ENCODE assay signal across 10 mouse cellular contexts in the genomic region with DNA sequence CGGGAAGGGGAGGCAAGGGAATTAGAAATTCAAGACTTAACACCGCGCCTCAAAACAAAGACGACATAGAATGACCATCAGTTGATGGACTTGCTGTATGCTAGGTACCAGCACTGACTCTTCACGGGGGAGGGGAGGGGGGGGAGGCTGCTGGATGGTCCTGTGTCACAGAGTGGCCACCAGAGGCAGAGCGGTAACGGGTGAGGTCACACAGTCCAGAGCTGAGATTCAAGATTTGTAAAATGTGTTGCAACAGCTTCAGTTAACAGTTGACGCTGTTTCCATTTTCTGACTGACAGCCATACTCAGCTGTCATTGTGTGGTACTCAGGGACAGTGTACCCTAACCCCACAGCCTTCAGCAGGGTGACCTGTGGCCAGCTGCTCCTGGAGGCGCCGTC. TPM values are rescaled to one million over a fixed set of nuclear protein-coding genes. Genes with fewer than 3 reads are reported as not detected.
DNase-seq lines count a peak whose midpoint lies in the region; ATAC-seq lines count a peak whose summit lies in the region.
"Had no signal": no experiment of that assay in that cellular context is flagged by ENCODE, and none has a peak within 500 bp of the region (broad histone marks: within the 10 kb centered on the region; RNA-seq: fewer than 3 reads in every experiment).

No protein-coding gene starts in this region.

- peaks cover 43% of the 10 kb centered on the region for H3K36me3 ChIP-seq in forebrain, embryonic 12.5 days (replicated peaks)
- H3K36me3 ChIP-seq in forebrain, embryonic 14.5 days (ENCODE audit: control insufficient read depth, insufficient read depth, low read length) = peaks cover 59% of the 10 kb centered on the region
- no peaks in the 10 kb centered on the region; the same call in 1 of the 2 replicates for H3K36me3 ChIP-seq in liver, embryonic 11.5 days (ENCODE audit: control insufficient read depth, insufficient read depth, low read length)
- peaks cover 31% of the 10 kb centered on the region for H3K36me3 ChIP-seq in liver, embryonic 12.5 days
- H3K36me3 ChIP-seq in intestine, embryonic 16.5 days (ENCODE audit: control insufficient read depth, insufficient read depth, low read length) = peaks cover 3% of the 10 kb centered on the region
- H3K36me3 ChIP-seq in neural tube, embryonic 14.5 days (ENCODE audit: control insufficient read depth, insufficient read depth, low read length) = peaks cover 51% of the 10 kb centered on the region

- H3K4me1 ChIP-seq in forebrain, embryonic 12.5 days = peaks cover 26% of the 10 kb centered on the region
- H3K4me1 ChIP-seq in forebrain, embryonic 14.5 days (ENCODE audit: control insufficient read depth, insufficient read depth, low read length) = 0 out of 2 replicates have a peak, but pooled peaks cover 12% of the 10 kb centered on the region
- H3K4me1 ChIP-seq in liver, embryonic 11.5 days (replicated peaks; ENCODE audit: control insufficient read depth, insufficient read depth, low read length) = peaks cover 3% of the 10 kb centered on the region
- H3K4me1 ChIP-seq in liver, embryonic 12.5 days = peaks cover 4% of the 10 kb centered on the region; the same call in 1 of the 2 replicates
- H3K4me1 ChIP-seq in intestine, embryonic 16.5 days (ENCODE audit: control insufficient read depth, insufficient read depth, low read length) = peaks cover 7% of the 10 kb centered on the region; the same call in 1 of the 2 replicates
- H3K4me1 ChIP-seq in neural tube, embryonic 14.5 days (ENCODE audit: control insufficient read depth, insufficient read depth, low read length) = 0 out of 2 replicates have a peak, but pooled peaks cover 17% of the 10 kb centered on the region

- intact Hi-C loops in gastrocnemius, postnatal 36 days (cut with DNase I) = no loop called here

- H3K4me2 ChIP-seq in forebrain, embryonic 12.5 days = no peak overlapping the region
- no peak overlapping the region for H3K4me2 ChIP-seq in forebrain, embryonic 14.5 days (ENCODE audit: low read length)
- peak overlapping the region; percentile 36; the same call in 1 of the 2 replicates for H3K4me2 ChIP-seq in liver, embryonic 11.5 days
- no peak overlapping the region for H3K4me2 ChIP-seq in liver, embryonic 12.5 days
- H3K4me2 ChIP-seq in intestine, embryonic 16.5 days (ENCODE audit: low read depth, low read length) = peak overlapping the region; percentile 55
- peak overlapping the region; percentile 32 for H3K4me2 ChIP-seq in neural tube, embryonic 14.5 days (ENCODE audit: low read depth, low read length)

- 0 out of 2 replicates have a peak overlapping the region, but pooled peaks have one; percentile 12 for H3K9ac ChIP-seq in forebrain, embryonic 12.5 days
- H3K9ac ChIP-seq in forebrain, embryonic 14.5 days (ENCODE audit: low read length) = no peak overlapping the region
- H3K9ac ChIP-seq in liver, embryonic 11.5 days (ENCODE audit: low read depth, low read length) = no peak overlapping the region
- H3K9ac ChIP-seq in liver, embryonic 12.5 days = no peak overlapping the region
- no peak overlapping the region for H3K9ac ChIP-seq in intestine, embryonic 16.5 days (ENCODE audit: low read depth, low read length)
- H3K9ac ChIP-seq in neural tube, embryonic 14.5 days (replicated peaks; ENCODE audit: low read depth, low read length) = 0 out of 2 replicates have a peak overlapping the region, but pooled peaks have one; percentile 11
- H3K9ac ChIP-seq: limb, embryonic 15.5 days had no signal

- no peak for ATAC-seq in forebrain, embryonic 12.5 days (ENCODE audit: low FRiP score)
- ATAC-seq in forebrain, embryonic 14.5 days = no peak
- ATAC-seq in liver, embryonic 11.5 days (replicated peaks; ENCODE audit: low FRiP score) = no peak
- ATAC-seq in liver, embryonic 12.5 days = no peak
- no peak for ATAC-seq in intestine, embryonic 16.5 days
- no peak for ATAC-seq in neural tube, embryonic 14.5 days (ENCODE audit: low read depth)

- H3K27ac ChIP-seq in forebrain, embryonic 12.5 days = no peak overlapping the region
- H3K27ac ChIP-seq in forebrain, embryonic 14.5 days (ENCODE audit: low read depth, low read length) = no peak overlapping the region
- no peak overlapping the region for H3K27ac ChIP-seq in liver, embryonic 11.5 days (ENCODE audit: low read depth, low read length)
- H3K27ac ChIP-seq in liver, embryonic 12.5 days = no peak overlapping the region
- H3K27ac ChIP-seq in intestine, embryonic 16.5 days (ENCODE audit: low read length) = no peak overlapping the region
- H3K27ac ChIP-seq in neural tube, embryonic 14.5 days (ENCODE audit: low read depth, low read length) = no peak overlapping the region
- H3K27ac ChIP-seq: limb, embryonic 15.5 days had no signal

- H3K9me3 ChIP-seq in forebrain, embryonic 12.5 days = no peaks in the 10 kb centered on the region
- no peaks in the 10 kb centered on the region for H3K9me3 ChIP-seq in forebrain, embryonic 14.5 days (replicated peaks; ENCODE audit: control insufficient read depth, low read length)
- no peaks in the 10 kb centered on the region for H3K9me3 ChIP-seq in liver, embryonic 11.5 days (ENCODE audit: control insufficient read depth, low read length)
- no peaks in the 10 kb centered on the region for H3K9me3 ChIP-seq in liver, embryonic 12.5 days (replicated peaks)
- H3K9me3 ChIP-seq in intestine, embryonic 16.5 days (ENCODE audit: control insufficient read depth, low read length) = no peaks in the 10 kb centered on the region
- H3K9me3 ChIP-seq in neural tube, embryonic 14.5 days (ENCODE audit: control insufficient read depth, low read length) = no peaks in the 10 kb centered on the region
- H3K9me3 ChIP-seq: limb, embryonic 15.5 days had no signal

- H3K27me3 ChIP-seq in forebrain, embryonic 12.5 days = no peaks in the 10 kb centered on the region
- H3K27me3 ChIP-seq in forebrain, embryonic 14.5 days (replicated peaks; ENCODE audit: control insufficient read depth, insufficient read depth, low read length) = no peaks in the 10 kb centered on the region
- H3K27me3 ChIP-seq in liver, embryonic 11.5 days (replicated peaks; ENCODE audit: control insufficient read depth, insufficient read depth, low read length) = no peaks in the 10 kb centered on the region
- no peaks in the 10 kb centered on the region for H3K27me3 ChIP-seq in liver, embryonic 12.5 days (replicated peaks)
- H3K27me3 ChIP-seq in intestine, embryonic 16.5 days (replicated peaks; ENCODE audit: control insufficient read depth, insufficient read depth, low read length) = no peaks in the 10 kb centered on the region
- no peaks in the 10 kb centered on the region for H3K27me3 ChIP-seq in neural tube, embryonic 14.5 days (ENCODE audit: control insufficient read depth, insufficient read depth, low read length)
- H3K27me3 ChIP-seq: limb, embryonic 15.5 days had no signal

- WGBS in forebrain, embryonic 12.5 days = 71% methylated on average over 10 of the region's 10 CpGs
- 65% methylated on average over 10 of the region's 10 CpGs for WGBS in forebrain, embryonic 14.5 days
- WGBS in liver, embryonic 11.5 days = 73% methylated on average over 10 of the region's 10 CpGs
- WGBS in liver, embryonic 12.5 days (ENCODE audit: insufficient replicate concordance) = 65% methylated on average over 10 of the region's 10 CpGs
- 70% methylated on average over 10 of the region's 10 CpGs for WGBS in intestine, embryonic 16.5 days
- WGBS in neural tube, embryonic 14.5 days = 59% methylated on average over 10 of the region's 10 CpGs

- no peak for DNase-seq in forebrain, embryonic 14.5 days (ENCODE audit: low spot score)
- DNase-seq in liver, embryonic 11.5 days (ENCODE audit: low spot score) = no peak
- no peak for DNase-seq in yolk sac, embryonic 10.5 days (ENCODE audit: low spot score)
- no peak for DNase-seq in gastrocnemius, postnatal 36 days

- H3K4me3 ChIP-seq in forebrain, embryonic 12.5 days (replicated peaks) = no peak overlapping the region
- H3K4me3 ChIP-seq in forebrain, embryonic 14.5 days (ENCODE audit: low read depth, low read length) = no peak overlapping the region
- H3K4me3 ChIP-seq in liver, embryonic 11.5 days (ENCODE audit: low read depth, low read length) = no peak overlapping the region
- no peak overlapping the region for H3K4me3 ChIP-seq in liver, embryonic 12.5 days
- H3K4me3 ChIP-seq in intestine, embryonic 16.5 days (ENCODE audit: low read length) = peak overlapping the region; percentile 51
- no peak overlapping the region for H3K4me3 ChIP-seq in neural tube, embryonic 14.5 days (ENCODE audit: low read depth, low read length)
- H3K4me3 ChIP-seq: erythroblast, embryonic 14.5 days had no signal

RNA-seq across cellular contexts. Expression of a gene that starts 4.9 kb away (rescaled TPM):
- polyA plus RNA-seq in forebrain, embryonic 12.5 days (2016; fragmentation: Nextera tagmentation; extraction: Ambion mirVana) = 53.3 and 57.0 TPM in 2 replicates
- 67.9 and 71.2 TPM in 2 replicates for polyA plus RNA-seq in forebrain, embryonic 14.5 days (2014; fragmentation: Nextera tagmentation; extraction: Ambion mirVana)
- polyA plus RNA-seq in liver, embryonic 11.5 days (2014; fragmentation: Nextera tagmentation; extraction: Ambion mirVana) = 57.2 and 60.5 TPM in 2 replicates
- 35.9 and 36.6 TPM in 2 replicates for polyA plus RNA-seq in liver, embryonic 12.5 days (2016; fragmentation: Nextera tagmentation; extraction: Ambion mirVana)
- polyA plus RNA-seq in intestine, embryonic 16.5 days (2015; fragmentation: Nextera tagmentation; extraction: Ambion mirVana) = 73.1 and 74.0 TPM in 2 replicates
- polyA plus RNA-seq in neural tube, embryonic 14.5 days (2014; fragmentation: Nextera tagmentation; extraction: Ambion mirVana) = 56.0 and 57.6 TPM in 2 replicates
- 1 to 10 TPM; 3.9 to 5.1 TPM for total RNA-seq in gastrocnemius, postnatal 36 days (2021)

RNA-seq across cellular contexts. Expression of a gene that starts 11.4 kb away (rescaled TPM):
- polyA plus RNA-seq in forebrain, embryonic 12.5 days (2016; fragmentation: Nextera tagmentation; extraction: Ambion mirVana) = 1.9 and 2.1 TPM in 2 replicates
- polyA plus RNA-seq in forebrain, embryonic 14.5 days (2014; fragmentation: Nextera tagmentation; extraction: Ambion mirVana) = 3.2 and 3.4 TPM in 2 replicates
- 0.22 TPM in 1 of 2 replicates, not detected in the other for polyA plus RNA-seq in liver, embryonic 11.5 days (2014; fragmentation: Nextera tagmentation; extraction: Ambion mirVana)
- polyA plus RNA-seq in liver, embryonic 12.5 days (2016; fragmentation: Nextera tagmentation; extraction: Ambion mirVana) = not detected in 2 replicates
- 0.26 TPM in 1 of 2 replicates, not detected in the other for polyA plus RNA-seq in intestine, embryonic 16.5 days (2015; fragmentation: Nextera tagmentation; extraction: Ambion mirVana)
- 3.9 TPM in 2 replicates for polyA plus RNA-seq in neural tube, embryonic 14.5 days (2014; fragmentation: Nextera tagmentation; extraction: Ambion mirVana)
- not detected for total RNA-seq in gastrocnemius, postnatal 36 days (2021)
- polyA plus RNA-seq: erythroblast, embryonic 14.5 days; limb, embryonic 15.5 days had no signal

RNA-seq across cellular contexts. Expression of a gene that starts 23.3 kb away (rescaled TPM):
- polyA plus RNA-seq in forebrain, embryonic 12.5 days (2016; fragmentation: Nextera tagmentation; extraction: Ambion mirVana) = 0.46 and 0.67 TPM in 2 replicates
- 0.27 and 0.80 TPM in 2 replicates for polyA plus RNA-seq in forebrain, embryonic 14.5 days (2014; fragmentation: Nextera tagmentation; extraction: Ambion mirVana)
- polyA plus RNA-seq in liver, embryonic 11.5 days (2014; fragmentation: Nextera tagmentation; extraction: Ambion mirVana) = 0.30 and 0.31 TPM in 2 replicates
- 0.12 and 0.26 TPM in 2 replicates for polyA plus RNA-seq in liver, embryonic 12.5 days (2016; fragmentation: Nextera tagmentation; extraction: Ambion mirVana)
- polyA plus RNA-seq in intestine, embryonic 16.5 days (2015; fragmentation: Nextera tagmentation; extraction: Ambion mirVana) = 0.32 and 0.34 TPM in 2 replicates
- polyA plus RNA-seq in neural tube, embryonic 14.5 days (2014; fragmentation: Nextera tagmentation; extraction: Ambion mirVana) = 0.36 and 0.82 TPM in 2 replicates
- not detected for total RNA-seq in gastrocnemius, postnatal 36 days (2021)
- polyA plus RNA-seq: erythroblast, embryonic 14.5 days had no signal

RNA-seq across cellular contexts. Expression of a gene that starts 23.4 kb away (rescaled TPM):
- polyA plus RNA-seq in forebrain, embryonic 12.5 days (2016; fragmentation: Nextera tagmentation; extraction: Ambion mirVana) = 3.9 and 5.3 TPM in 2 replicates
- polyA plus RNA-seq in forebrain, embryonic 14.5 days (2014; fragmentation: Nextera tagmentation; extraction: Ambion mirVana) = 4.7 and 5.1 TPM in 2 replicates
- polyA plus RNA-seq in liver, embryonic 11.5 days (2014; fragmentation: Nextera tagmentation; extraction: Ambion mirVana) = 4.9 and 5.8 TPM in 2 replicates
- 3.3 and 3.5 TPM in 2 replicates for polyA plus RNA-seq in liver, embryonic 12.5 days (2016; fragmentation: Nextera tagmentation; extraction: Ambion mirVana)
- 5.4 and 6.3 TPM in 2 replicates for polyA plus RNA-seq in intestine, embryonic 16.5 days (2015; fragmentation: Nextera tagmentation; extraction: Ambion mirVana)
- polyA plus RNA-seq in neural tube, embryonic 14.5 days (2014; fragmentation: Nextera tagmentation; extraction: Ambion mirVana) = 3.7 and 4.8 TPM in 2 replicates
- total RNA-seq in gastrocnemius, postnatal 36 days (2021) = 1 to 10 TPM; 2.0 to 2.1 TPM
- polyA plus RNA-seq: erythroblast, embryonic 14.5 days had no signal

RNA-seq across cellular contexts. Expression of a gene that starts 31.3 kb away (rescaled TPM):
- polyA plus RNA-seq in forebrain, embryonic 12.5 days (2016; fragmentation: Nextera tagmentation; extraction: Ambion mirVana) = 30.1 and 35.1 TPM in 2 replicates
- 25.8 and 37.4 TPM in 2 replicates for polyA plus RNA-seq in forebrain, embryonic 14.5 days (2014; fragmentation: Nextera tagmentation; extraction: Ambion mirVana)
- 13.4 and 14.2 TPM in 2 replicates for polyA plus RNA-seq in liver, embryonic 11.5 days (2014; fragmentation: Nextera tagmentation; extraction: Ambion mirVana)
- polyA plus RNA-seq in liver, embryonic 12.5 days (2016; fragmentation: Nextera tagmentation; extraction: Ambion mirVana) = 9.7 and 10.1 TPM in 2 replicates
- 26.1 and 26.5 TPM in 2 replicates for polyA plus RNA-seq in intestine, embryonic 16.5 days (2015; fragmentation: Nextera tagmentation; extraction: Ambion mirVana)
- 41.2 and 51.2 TPM in 2 replicates for polyA plus RNA-seq in neural tube, embryonic 14.5 days (2014; fragmentation: Nextera tagmentation; extraction: Ambion mirVana)
- total RNA-seq in gastrocnemius, postnatal 36 days (2021) = 1 to 10 TPM; 6.4 to 7.0 TPM

Comparison
In these comparisons a context has a peak if more than half of its experiments do, and no peak if none do; other contexts are left out.
1. H3K4me2 ChIP-seq: peak in liver, embryonic 11.5 days (single experiment), intestine, embryonic 16.5 days (single experiment) and neural tube, embryonic 14.5 days (single experiment); none in forebrain, embryonic 12.5 days (single experiment), forebrain, embryonic 14.5 days (single experiment) and liver, embryonic 12.5 days (single experiment).
2. H3K9ac ChIP-seq: peak in forebrain, embryonic 12.5 days (single experiment) and neural tube, embryonic 14.5 days (single experiment); none in forebrain, embryonic 14.5 days (single experiment), liver, embryonic 11.5 days (single experiment), liver, embryonic 12.5 days (single experiment) and intestine, embryonic 16.5 days (single experiment).